Mouse (Mus musculus) 3T3-L1 (cell line): ENCODE results near the gene Prkg1.
"Not testable (repeated sequence)": the region's sequence is repeated elsewhere in the genome, so short reads cannot be mapped to it uniquely, and the experiment has no call there.

Source experiments
- DNase-seq: peaks from one replicate; pipeline ENCODE4 v3.0.0-alpha.2; 2015; ENCODE audit warnings: low read depth, low spot score

Prkg1 gene

DNA sequence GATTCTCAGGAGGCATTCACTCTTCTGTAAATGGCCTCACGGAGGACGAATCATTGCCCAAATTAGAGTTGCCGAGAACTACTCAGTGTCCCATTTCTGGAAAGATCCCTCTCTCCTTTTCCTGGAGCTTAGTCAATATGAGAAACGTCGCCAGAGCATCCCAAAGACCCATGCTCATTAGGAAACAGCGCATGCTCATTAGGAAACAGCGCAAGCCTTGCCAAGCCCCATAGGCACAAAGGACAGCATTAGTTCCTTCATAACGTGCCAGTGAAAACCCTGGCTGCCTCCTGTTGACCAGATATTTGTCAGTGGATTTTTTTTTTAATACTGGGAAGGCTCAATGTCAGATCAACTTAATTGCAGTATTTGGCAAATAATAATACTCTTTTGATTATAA is 1127.4 kb downstream of the Prkg1 start:
- no peak for DNase-seq

- DNase-seq, result no peak
These were observed 1133.8 kb downstream of the Prkg1 start for GRCm38 (mm10) chr19:30631051-30631450.

GRCm38 (mm10) chr19:30626036-30626435 is 1138.8 kb downstream of the Prkg1 start:
- no peak for DNase-seq

- no peak for DNase-seq
These were observed 1139.4 kb downstream of the Prkg1 start for GRCm38 (mm10) chr19:30625391-30625790.

- DNase-seq, result no peak
These were observed 1141.2 kb downstream of the Prkg1 start for GRCm38 (mm10) chr19:30623620-30624019.

DNA sequence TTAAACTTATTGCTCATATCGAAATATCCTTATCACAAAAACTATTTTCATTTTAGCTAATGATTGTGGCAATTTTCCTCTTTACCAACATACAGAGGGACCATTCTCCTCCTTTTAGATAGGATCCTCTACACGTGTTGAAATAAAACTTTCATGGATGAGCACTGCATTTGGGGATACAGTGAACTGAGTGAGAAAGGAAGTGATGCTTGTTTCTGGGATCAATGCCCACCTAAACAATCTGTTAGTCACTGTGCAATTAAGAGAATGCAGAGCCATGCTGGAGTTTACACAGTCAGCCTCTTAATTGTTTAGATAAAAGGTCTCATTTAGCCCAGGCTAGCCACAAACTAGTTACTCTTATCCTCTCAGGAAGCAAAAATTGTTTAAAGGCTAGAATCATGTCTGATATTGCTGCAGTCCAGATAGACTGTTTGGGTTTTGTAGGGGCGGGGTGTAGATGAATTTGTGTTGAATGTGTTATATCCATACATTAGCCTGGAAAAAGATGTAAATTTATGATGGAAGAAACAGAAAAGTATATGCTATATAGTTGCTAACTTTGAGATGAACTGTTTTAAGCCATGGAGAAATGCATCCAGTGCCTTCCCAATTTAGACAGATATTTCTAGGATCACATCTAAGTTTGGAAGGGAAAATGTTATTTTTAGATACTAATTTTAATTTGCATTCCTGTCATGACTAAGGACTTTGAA is 1151.5 kb downstream of the Prkg1 start:
- DNase-seq, result no peak

- DNase-seq, result no peak
These were observed 1178.5 kb downstream of the Prkg1 start for GRCm38 (mm10) chr19:30586366-30586765.

GRCm38 (mm10) chr19:30564516-30564915 is 1200.3 kb downstream of the Prkg1 start:
- DNase-seq, result no peak

- DNase-seq, result no peak
These were observed 1201.0 kb downstream of the Prkg1 start for GRCm38 (mm10) chr19:30563876-30564275.

DNA sequence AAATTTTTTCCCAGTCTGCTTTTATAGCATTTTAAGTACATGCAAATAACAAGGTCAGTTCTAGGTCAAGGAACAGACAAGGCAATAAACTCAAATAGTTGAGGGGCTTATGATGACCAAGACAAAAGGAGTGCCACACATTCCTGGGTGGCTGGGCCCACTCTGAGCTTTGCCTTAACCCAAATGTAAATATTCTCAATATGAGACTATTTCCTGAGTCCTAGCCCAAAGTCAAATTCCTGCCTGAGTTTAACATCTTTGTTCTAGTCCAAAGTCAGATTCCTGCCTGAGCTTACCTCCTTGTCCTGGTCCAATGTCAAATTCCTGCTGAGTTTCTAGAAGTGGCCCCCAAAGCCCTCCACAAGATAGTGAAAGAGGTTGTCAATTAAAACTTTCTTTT is 1206.8 kb downstream of the Prkg1 start:
- no peak for DNase-seq

DNA sequence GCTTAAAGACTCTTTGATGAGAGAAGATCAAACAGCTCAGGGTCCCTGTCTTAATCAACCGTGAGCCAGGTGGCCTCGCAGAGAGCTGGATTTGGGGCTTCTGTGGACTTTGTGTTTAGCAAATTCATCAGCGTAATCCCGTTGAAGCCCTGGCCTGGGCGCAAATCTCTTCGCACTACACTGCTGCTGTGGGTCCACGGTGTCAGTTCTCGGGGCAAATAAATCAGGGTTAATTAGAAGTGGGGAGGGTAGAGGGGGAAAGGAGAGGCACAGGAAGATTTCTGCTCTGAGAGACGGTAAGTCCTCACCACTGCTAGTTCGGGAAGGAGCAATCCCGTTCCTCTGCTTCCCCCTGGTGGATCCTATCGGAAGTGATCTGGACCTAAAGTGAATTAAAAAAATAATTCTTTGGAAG is 1210.4 kb downstream of the Prkg1 start:
- DNase-seq, result peak; percentile 80

DNA sequence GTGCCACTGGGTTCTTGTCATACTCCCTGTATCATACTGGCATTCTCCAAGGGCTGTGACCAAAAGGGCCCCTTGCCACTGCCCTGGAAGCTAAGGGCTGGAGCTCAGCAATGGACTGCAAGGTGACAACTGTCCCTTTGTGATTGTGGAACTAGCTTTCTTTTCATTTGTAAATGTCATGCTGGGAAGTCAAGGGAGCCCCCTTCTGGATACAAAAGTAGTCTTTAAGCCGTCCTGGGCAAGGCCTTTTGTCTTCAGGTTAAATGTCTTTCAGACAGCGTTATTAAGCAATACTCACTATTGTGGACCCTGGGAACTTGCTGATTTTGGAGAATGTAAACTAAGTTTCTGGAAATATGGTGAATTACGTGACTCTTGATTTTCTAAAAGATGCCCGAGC is 1211.1 kb downstream of the Prkg1 start:
- no peak for DNase-seq

DNA sequence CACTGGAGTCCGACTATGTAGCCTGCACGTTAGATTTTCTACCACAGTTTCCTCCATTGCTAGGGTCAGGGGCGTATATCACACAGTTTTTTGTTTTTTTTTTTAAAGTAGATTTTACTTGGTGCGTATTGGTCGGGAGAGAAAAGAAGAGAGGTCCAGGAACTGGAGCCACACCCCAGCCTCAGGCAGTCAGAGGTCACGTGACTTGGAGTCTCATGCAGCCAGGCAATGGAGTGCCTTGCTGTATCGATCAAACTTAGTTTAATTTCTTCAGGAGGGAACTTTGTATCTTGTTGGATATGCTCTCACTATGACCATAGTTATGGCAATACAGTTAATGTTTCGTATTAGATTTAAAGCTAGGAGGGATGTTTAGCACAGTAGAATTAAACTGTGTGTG is 1212.6 kb downstream of the Prkg1 start:
- DNase-seq, result no peak

DNA sequence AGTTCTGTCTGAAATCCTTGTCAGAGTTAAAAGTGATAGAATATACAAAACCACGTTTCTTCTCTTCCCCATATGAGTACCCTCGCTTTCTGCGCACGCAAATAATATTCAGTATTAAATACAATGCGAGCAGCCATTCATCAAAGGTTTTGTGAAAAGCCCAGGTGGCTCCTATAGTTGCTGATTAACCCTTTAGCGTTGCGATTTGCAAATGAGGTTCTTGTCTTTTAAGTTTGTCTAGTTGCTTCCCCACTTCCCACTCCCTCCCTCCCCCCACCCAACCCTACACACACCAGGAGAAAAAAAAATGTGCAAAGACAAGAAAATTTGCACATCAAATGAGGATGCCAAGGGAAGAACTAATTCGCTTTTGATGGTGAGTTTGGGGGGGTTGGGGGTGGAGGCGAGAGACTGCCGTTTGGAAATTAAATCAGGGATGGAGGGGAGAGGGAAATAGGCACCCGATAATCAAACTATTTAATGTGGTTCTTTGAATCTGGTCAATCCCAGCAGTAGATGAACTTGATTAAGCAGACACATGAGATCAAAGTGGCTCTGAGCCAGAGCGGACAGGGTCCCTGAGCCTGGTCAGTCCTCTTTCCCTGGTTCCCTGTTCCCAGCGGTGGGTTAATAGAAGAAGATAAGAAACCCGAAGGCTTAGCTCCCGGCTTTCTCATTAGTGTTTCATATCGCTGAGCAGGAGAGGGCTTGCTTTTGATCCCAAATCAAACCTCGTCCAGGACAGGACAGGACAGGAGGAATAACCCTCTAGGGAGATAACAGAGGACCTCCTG is 1214.8 kb downstream of the Prkg1 start:
- DNase-seq, result no peak

DNA sequence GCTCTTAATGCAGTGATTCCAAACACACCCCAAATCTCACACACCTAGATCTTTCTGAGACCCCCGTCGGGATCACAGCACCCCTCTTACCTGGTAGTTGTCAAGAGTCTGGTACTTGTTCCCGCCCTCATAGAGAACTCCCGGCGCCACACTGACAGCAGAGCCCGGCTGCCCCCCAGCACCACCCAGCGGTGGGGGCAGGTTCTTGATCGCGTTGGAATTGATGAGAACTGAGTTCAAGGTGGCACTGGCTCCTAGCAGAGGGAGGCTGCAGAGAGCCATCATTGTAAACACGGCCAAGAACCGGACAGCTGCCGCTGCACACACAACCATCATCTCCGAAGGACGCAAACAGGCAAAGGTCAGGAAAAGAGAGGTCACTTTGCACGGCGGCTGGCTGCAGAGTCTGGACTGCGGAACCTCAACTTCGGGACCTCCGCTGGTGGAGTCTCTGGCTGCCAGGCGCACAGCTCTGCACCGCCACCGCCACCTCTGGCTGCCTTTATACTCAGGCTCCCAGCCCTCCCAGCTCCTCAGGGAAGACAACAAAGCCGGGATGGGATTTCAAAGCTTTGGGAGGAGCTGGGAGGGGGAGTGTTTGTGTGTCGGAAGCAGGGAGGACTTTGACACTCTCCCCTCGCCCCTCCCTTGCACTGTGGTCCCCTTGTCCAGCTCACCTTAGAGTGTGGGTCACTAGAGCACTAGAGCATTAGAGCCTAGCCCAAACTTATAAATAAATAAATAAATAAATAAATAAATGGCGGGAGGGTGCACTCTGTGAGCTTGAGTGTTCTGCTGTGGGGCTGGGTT is 1215.6 kb downstream of the Prkg1 start, which contains the start of gene Dkk1:
TSS of gene Dkk1 (minus strand) at position 622 of the 810 bp plus-strand sequence.
- no peak for DNase-seq

DNA sequence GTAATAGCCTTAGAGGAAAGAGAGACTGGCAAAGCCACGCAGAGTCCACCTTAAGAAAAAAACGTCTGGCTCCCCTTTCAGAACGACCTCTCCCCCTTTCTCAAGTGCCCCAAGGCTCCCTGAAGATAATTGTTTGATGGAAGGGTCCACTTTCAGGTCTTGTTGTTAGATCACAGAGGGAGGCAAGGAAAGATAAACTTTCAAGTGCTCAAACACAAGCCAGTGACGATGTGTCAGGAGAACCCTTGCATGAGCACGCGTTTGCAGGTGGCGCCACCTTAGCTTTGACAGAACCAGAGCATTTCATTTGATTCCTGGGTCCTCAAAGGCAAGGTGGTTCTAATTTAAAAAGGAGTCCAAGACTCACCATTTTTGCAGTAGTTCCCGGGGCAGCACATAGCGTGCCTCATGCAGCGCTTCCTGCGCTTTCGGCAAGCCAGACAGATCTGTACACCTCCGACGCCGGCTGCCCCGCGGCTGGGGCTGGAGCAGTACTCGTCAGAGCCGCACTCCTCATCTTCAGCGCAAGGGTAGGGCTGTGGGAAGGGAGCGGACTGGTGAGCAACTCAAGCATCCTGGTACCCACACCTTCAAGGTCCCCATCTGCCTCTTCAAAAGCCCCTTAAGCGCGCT is 1216.3 kb downstream of the Prkg1 start:
- DNase-seq, result no peak

GRCm38 (mm10) chr19:30539365-30539941 is 1225.4 kb downstream of the Prkg1 start:
- not testable (repeated sequence) for DNase-seq

DNA sequence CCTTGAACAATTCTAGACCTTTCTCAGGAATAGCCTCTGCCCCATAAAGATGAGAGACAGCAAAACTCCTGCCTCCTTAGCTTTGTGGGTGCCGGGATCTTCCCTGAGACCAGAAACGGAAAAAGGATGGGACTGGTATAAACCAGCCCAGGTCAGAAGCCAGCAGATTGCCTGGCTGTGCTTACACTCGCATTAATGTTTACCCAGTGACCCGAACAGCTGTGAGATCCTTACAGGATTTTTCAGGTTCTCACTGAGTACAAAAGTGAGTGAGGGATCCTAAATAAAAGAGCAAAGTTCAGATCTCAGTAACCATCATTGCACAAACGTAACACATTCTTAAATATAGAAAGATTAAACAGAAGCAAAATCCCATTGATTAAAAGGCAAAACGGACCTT is 1248.1 kb downstream of the Prkg1 start:
- no peak for DNase-seq
